Comparison of ENCODE assay signal across 21 mouse cellular contexts in genomic region chr13:47200011-47200670, GRCm38 (mm10).
DNase-seq lines count a peak whose midpoint lies in the region; ATAC-seq and TF ChIP-seq lines count a peak whose summit lies in the region.
"Had no signal": no experiment of that assay in that cellular context is flagged by ENCODE, and none has a peak within 500 bp of the region (broad histone marks: within the 10 kb centered on the region; RNA-seq: fewer than 3 reads in every experiment).

No protein-coding gene starts in this region.

- peaks cover 14% of the 10 kb centered on the region for H3K4me1 ChIP-seq in heart, embryonic 10.5 days
- H3K4me1 ChIP-seq in brown adipose tissue, adult 24 weeks (ENCODE audit: control insufficient read depth, insufficient read depth, insufficient read length, low read length) = peaks cover 32% of the 10 kb centered on the region
- peaks cover 20% of the 10 kb centered on the region for H3K4me1 ChIP-seq in heart, postnatal 0 days (ENCODE audit: control insufficient read depth, insufficient read depth)
- peaks cover 4% of the 10 kb centered on the region; the same call in 1 of the 2 replicates for H3K4me1 ChIP-seq in forebrain, embryonic 12.5 days
- H3K4me1 ChIP-seq: kidney, embryonic 15.5 days; stomach, embryonic 15.5 days had no signal

- 58% methylated on average over 12 of the region's 12 CpGs for WGBS in heart, embryonic 10.5 days
- 47% methylated on average over 12 of the region's 12 CpGs for WGBS in heart, postnatal 0 days
- WGBS in forebrain, embryonic 12.5 days = 92% methylated on average over 12 of the region's 12 CpGs

- peak; percentile 29 for DNase-seq in cerebellum, adult 11-12 months
- DNase-seq in cerebellum, adult 11 months = no peak
- peak; percentile 42 to 60 for DNase-seq in heart, adult 9 months (ENCODE audit: low spot score in 2 of 2)
- DNase-seq in heart, embryonic 10.5 days (ENCODE audit: low spot score) = no peak
- no peak for DNase-seq in heart, postnatal 0 days (ENCODE audit: low spot score)
- no peak for DNase-seq in layer of hippocampus, postnatal 10 days (ENCODE audit: low spot score in 2 of 2)
- DNase-seq: embryo, embryonic 11 days; kidney, postnatal 4 days; lung, postnatal 10 days; right cerebral cortex, postnatal 14 days; thymus, postnatal 14 days had no signal

- no peaks in the 10 kb centered on the region for H3K36me3 ChIP-seq in heart, embryonic 10.5 days
- no peaks in the 10 kb centered on the region for H3K36me3 ChIP-seq in heart, postnatal 0 days (replicated peaks; ENCODE audit: control insufficient read depth, insufficient read depth, low read length)
- no peaks in the 10 kb centered on the region for H3K36me3 ChIP-seq in forebrain, embryonic 12.5 days (replicated peaks)
- H3K36me3 ChIP-seq: kidney, embryonic 15.5 days; limb, embryonic 12.5 days; stomach, embryonic 15.5 days had no signal

- ATAC-seq in heart, postnatal 0 days (ENCODE audit: insufficient read depth, low read depth) = peak; percentile 25; the same call in 1 of the 2 replicates
- ATAC-seq in forebrain, embryonic 12.5 days (ENCODE audit: low FRiP score) = no peak
- ATAC-seq: hindbrain, embryonic 16.5 days; intestine, embryonic 16.5 days; midbrain, embryonic 16.5 days had no signal

- no peak for TF ChIP-seq EP300 in heart, postnatal 0 days (IDR thresholded peaks at IDR 0.05; ENCODE audit: low read depth)

- H3K9me3 ChIP-seq in heart, embryonic 10.5 days = no peaks in the 10 kb centered on the region
- H3K9me3 ChIP-seq in heart, postnatal 0 days (replicated peaks; ENCODE audit: control insufficient read depth, low read length) = no peaks in the 10 kb centered on the region
- no peaks in the 10 kb centered on the region for H3K9me3 ChIP-seq in forebrain, embryonic 12.5 days
- H3K9me3 ChIP-seq: G1E; kidney, embryonic 15.5 days; limb, embryonic 12.5 days; liver, embryonic 15.5 days; stomach, embryonic 15.5 days had no signal

- peaks cover 4% of the 10 kb centered on the region; the same call in 1 of the 2 replicates for H3K27me3 ChIP-seq in heart, embryonic 10.5 days (ENCODE audit: insufficient read depth, poor library complexity, severe bottlenecking)
- no peaks in the 10 kb centered on the region for H3K27me3 ChIP-seq in heart, postnatal 0 days (ENCODE audit: control insufficient read depth, insufficient read depth, low read length)
- H3K27me3 ChIP-seq in forebrain, embryonic 12.5 days = peaks cover 7% of the 10 kb centered on the region

- no peak overlapping the region for H3K27ac ChIP-seq in heart, embryonic 10.5 days
- peak overlapping the region; percentile 52 for H3K27ac ChIP-seq in brown adipose tissue, adult 24 weeks (replicated peaks; ENCODE audit: low read depth, low read length)
- H3K27ac ChIP-seq in heart, postnatal 0 days (ENCODE audit: low read depth) = no peak overlapping the region
- no peak overlapping the region for H3K27ac ChIP-seq in forebrain, embryonic 12.5 days
- H3K27ac ChIP-seq: kidney, embryonic 15.5 days; limb, embryonic 12.5 days; liver, embryonic 15.5 days; stomach, embryonic 15.5 days had no signal

- no peak overlapping the region for H3K9ac ChIP-seq in heart, postnatal 0 days (replicated peaks; ENCODE audit: low read depth, low read length)
- H3K9ac ChIP-seq in forebrain, embryonic 12.5 days = no peak overlapping the region
- H3K9ac ChIP-seq: kidney, embryonic 15.5 days; limb, embryonic 12.5 days; liver, embryonic 15.5 days; stomach, embryonic 15.5 days had no signal

- no peak overlapping the region for H3K4me2 ChIP-seq in heart, postnatal 0 days (ENCODE audit: low read depth, low read length)
- H3K4me2 ChIP-seq in forebrain, embryonic 12.5 days = no peak overlapping the region
- H3K4me2 ChIP-seq: kidney, embryonic 15.5 days; limb, embryonic 12.5 days; liver, embryonic 15.5 days; stomach, embryonic 15.5 days had no signal

- H3K4me3 ChIP-seq in heart, embryonic 10.5 days = no peak overlapping the region
- no peak overlapping the region for H3K4me3 ChIP-seq in brown adipose tissue, adult 24 weeks (ENCODE audit: insufficient read depth, low read depth, low read length)
- no peak overlapping the region for H3K4me3 ChIP-seq in heart, postnatal 0 days (ENCODE audit: low read depth, low read length)
- no peak overlapping the region for H3K4me3 ChIP-seq in forebrain, embryonic 12.5 days (replicated peaks)
- H3K4me3 ChIP-seq: kidney, embryonic 15.5 days; limb, embryonic 12.5 days; liver, embryonic 15.5 days; stomach, embryonic 15.5 days had no signal

- TF ChIP-seq CTCF in heart, postnatal 0 days (IDR thresholded peaks at IDR 0.05; ENCODE audit: low read depth) = no peak

Comparison
In these comparisons a context has a peak if more than half of its experiments do, and no peak if none do; other contexts are left out.
1. DNase-seq: peak in cerebellum, adult 11-12 months (single experiment) and heart, adult 9 months (2 of 2); none in cerebellum, adult 11 months (single experiment), heart, embryonic 10.5 days (single experiment), heart, postnatal 0 days (single experiment) and layer of hippocampus, postnatal 10 days (0 of 2).